Mouse (Mus musculus) bone marrow macrophage, adult 2 months (primary cell): ENCODE measurements at regions not wholly inside any gene's neighbourhood (a gene's known extent, or its start where the extent isn't known, plus 50 kb on each side); places are given as distances from the start of the nearest gene placed in this dataset.

ENCODE experiments used
- CTCF ChIP-seq: IDR thresholded peaks from 2 replicates; pipeline ENCODE4 v1.5.1; 2012; ENCODE audit warnings: low read depth, mild to moderate bottlenecking, low read length, moderate library complexity
- POLR2A ChIP-seq: IDR thresholded peaks from 2 replicates; pipeline ENCODE4 v1.6.1; 2012; ENCODE audit warnings: mild to moderate bottlenecking, low read depth, low read length, borderline replicate concordance

DNA sequence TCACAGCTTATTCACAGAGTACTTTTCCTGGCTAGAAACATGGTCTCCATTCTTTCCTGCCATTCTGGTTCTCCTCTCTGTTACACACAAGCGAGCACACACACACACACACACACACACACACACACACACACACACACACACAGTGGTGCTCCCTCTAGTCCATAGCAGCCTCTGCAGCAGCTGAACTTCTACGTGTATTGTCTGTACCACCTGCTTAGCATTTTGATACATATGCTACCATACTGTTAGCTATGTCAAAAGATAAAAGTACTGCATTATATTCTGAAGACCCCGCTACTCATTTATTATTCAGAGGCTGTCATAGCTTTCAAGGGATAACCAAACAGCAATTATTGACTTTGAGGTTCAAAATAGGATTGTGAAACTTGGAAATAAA is 372.3 kb upstream of the Rag2 start:
- TF ChIP-seq POLR2A (no peak), CTCF (no peak)
